Mouse (Mus musculus) heart, embryonic 15.5 days (tissue): ENCODE results near the gene Osm. TPM values are rescaled to one million over a fixed set of nuclear protein-coding genes. Genes with fewer than 3 reads are reported as not detected.

Experiments used
- ATAC-seq: fragments of 200-750 bp; cut with Nextera tagmentation; replicated peaks from 2 replicates; pipeline ENCODE4 v1.8.0; 2017; ENCODE audit warnings: low read depth, moderate TSS enrichment; ENCODE audit not compliant: insufficient number of reproducible peaks, insufficient read depth, low FRiP score
- H3K27ac ChIP-seq: fragments of 300-500 bp; sonication (generic); 2 replicates; pipeline ENCODE4 v1.5.1; 2015; ENCODE audit warnings: mild to moderate bottlenecking, inconsistent platforms
- H3K27me3 ChIP-seq: fragments of 300-500 bp; sonication (generic); 2 replicates; pipeline ENCODE4 v1.6.1; 2015; ENCODE audit warnings: inconsistent platforms
- H3K36me3 ChIP-seq: fragments of 300-500 bp; sonication (generic); 2 replicates; pipeline ENCODE4 v1.6.1; 2015; ENCODE audit warnings: mild to moderate bottlenecking, inconsistent platforms
- H3K4me1 ChIP-seq: fragments of 300-500 bp; sonication (generic); replicated peaks from 2 replicates; pipeline ENCODE4 v1.6.1; 2015; ENCODE audit warnings: inconsistent platforms
- H3K4me2 ChIP-seq: fragments of 300-500 bp; sonication (generic); 2 replicates; pipeline ENCODE4 v1.6.1; 2015; ENCODE audit warnings: inconsistent platforms, mild to moderate bottlenecking, moderate library complexity
- H3K4me3 ChIP-seq: fragments of 300-500 bp; sonication (generic); 2 replicates; pipeline ENCODE4 v1.5.1; 2015; ENCODE audit warnings: mild to moderate bottlenecking, inconsistent platforms
- H3K9ac ChIP-seq: fragments of 300-500 bp; sonication (generic); 2 replicates; pipeline ENCODE4 v1.6.1; 2015; ENCODE audit warnings: mild to moderate bottlenecking, inconsistent platforms
- H3K9me3 ChIP-seq: fragments of 300-500 bp; sonication (generic); replicated peaks from 2 replicates; pipeline ENCODE4 v1.6.1; 2016; ENCODE audit warnings: inconsistent platforms
- WGBS: fragments of 180-500 bp; shearing (Covaris S2); methylation state at CpG from one replicate; pipeline ENCODE4 v1.1.7; 2015; ENCODE audit warnings: mixed read lengths; 5-methylcytosine and 5-hydroxymethylcytosine counted together
- polyA plus RNA-seq: library from polyadenylated mRNA; unstranded; fragments of >200 nt; fragmentation: Nextera tagmentation; extraction: Ambion mirVana; gene quantifications from 2 replicates; pipeline ENCODE4 v1.2.1, GENCODE M21; 2015

The Osm gene
- 0.09 and 0.33 TPM in 2 replicates for polyA plus RNA-seq

DNA sequence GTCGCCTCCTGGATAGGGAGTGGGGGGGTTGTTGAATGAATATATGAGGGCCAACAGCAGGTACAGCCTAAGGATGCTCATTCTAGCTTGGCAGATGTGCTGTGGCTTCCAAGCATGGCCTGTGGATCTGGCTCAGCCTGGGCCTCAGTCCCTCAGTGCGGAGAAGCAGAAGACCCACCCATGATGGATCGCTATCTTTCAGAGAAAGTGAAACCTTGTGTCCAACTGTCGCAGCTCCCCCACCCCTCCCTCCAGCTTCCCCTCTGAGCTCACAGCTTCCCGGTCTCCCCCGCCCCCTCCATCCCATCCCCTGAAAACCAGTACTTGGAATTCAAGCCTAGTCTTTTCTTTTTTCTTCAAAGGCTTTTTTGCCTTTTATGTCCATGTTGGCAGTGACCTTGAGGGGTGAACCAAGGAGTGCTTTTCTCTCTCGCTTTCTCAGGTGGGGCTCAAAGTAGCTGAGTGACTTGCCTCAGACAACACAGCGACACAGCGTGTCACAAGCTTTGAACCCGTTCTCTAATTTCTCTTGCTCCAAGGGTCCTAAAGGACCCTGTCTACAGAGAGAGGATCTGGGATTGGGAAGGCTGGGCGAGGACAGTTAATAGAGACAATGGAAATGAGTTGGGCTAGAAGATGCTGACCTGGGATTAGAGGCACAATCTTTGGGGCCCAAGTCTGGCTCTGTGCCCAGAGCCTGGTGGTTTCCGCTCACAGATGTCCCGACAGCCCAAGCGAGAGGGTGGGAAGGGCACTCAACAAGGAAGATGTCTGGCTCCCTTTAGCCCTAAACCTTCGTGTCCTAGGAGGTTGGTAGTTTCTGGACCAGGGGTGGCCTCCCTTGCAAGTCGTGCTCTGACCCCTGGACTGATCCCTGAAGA lies at the start of gene Osm:
Gene Osm (plus strand): TSS at position 756 of the 881 bp plus-strand sequence.
- Histone ChIP-seq H3K27me3 (0 out of 2 replicates have a peak, but pooled peaks cover 4% of the 10 kb centered on the region), H3K4me2 (peak within 1 kb of the TSS; percentile 23; the same call in 1 of the 2 replicates), H3K27ac (no peak within 1 kb of the TSS), H3K9me3 (no peaks in the 10 kb centered on the region), H3K9ac (no peak within 1 kb of the TSS), H3K4me3 (peak within 1 kb of the TSS; percentile 4; the same call in 1 of the 2 replicates), H3K4me1 (peaks cover 4% of the 10 kb centered on the region; the same call in 1 of the 2 replicates), H3K36me3 (no peaks in the 10 kb centered on the region)
- 58% methylated on average over 16 of the region's 16 CpGs for WGBS
- ATAC-seq: no peak

DNA sequence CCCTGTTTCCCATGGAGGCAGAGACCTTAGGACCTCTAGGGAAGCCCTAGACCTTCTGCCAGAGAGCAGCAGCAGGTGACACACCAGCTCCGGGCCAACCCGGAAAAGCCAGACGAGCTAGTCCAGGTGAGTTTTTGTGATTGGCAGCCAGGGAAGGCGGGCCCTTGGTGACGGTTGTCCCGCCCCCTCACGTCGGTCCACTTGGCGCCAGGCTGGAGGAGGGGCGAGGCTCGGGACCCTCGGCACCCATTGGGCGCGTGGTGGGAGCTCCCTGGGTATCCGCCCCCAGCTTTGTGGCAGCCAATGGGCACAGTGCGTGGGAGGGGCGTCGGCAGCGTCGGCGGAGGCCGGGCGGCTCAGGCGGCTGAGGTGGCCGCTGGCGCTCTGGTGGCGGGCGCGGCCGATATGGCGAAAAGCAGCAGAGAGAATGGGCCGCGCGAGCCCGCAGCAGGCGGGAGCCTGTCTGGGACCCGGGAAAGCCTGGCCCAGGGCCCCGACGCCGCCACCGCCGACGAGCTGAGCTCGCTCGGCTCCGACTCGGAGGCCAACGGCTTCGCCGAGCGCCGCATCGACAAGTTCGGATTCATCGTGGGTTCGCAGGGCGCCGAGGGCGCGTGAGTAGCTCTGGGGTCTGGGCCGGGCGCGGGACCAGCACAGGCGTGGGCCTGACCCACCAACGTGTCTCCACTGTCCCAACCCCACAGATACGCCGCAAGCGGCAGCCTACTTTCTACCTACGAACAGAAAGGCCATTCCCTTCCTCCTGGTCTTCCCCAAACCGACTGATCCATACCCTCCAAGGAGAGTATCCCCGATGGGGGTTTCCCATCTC lies 49.5 kb upstream of the Osm start, which contains the start of gene Tbc1d10a:
Gene Tbc1d10a (plus strand): TSS at position 304 of the 832 bp plus-strand sequence.
- H3K27ac ChIP-seq: peak within 1 kb of the TSS; percentile 55
- ATAC-seq: peak; percentile 100
- H3K4me3 ChIP-seq: peak within 1 kb of the TSS; percentile 90
- peaks cover 22% of the 10 kb centered on the region for H3K4me1 ChIP-seq
- peak within 1 kb of the TSS; percentile 88 for H3K4me2 ChIP-seq
- no peaks in the 10 kb centered on the region for H3K27me3 ChIP-seq
- peak within 1 kb of the TSS; percentile 95 for H3K9ac ChIP-seq
- peaks cover 15% of the 10 kb centered on the region for H3K36me3 ChIP-seq
- WGBS: under 1% methylated on average over 69 of the region's 71 CpGs
- no peaks in the 10 kb centered on the region for H3K9me3 ChIP-seq

DNA sequence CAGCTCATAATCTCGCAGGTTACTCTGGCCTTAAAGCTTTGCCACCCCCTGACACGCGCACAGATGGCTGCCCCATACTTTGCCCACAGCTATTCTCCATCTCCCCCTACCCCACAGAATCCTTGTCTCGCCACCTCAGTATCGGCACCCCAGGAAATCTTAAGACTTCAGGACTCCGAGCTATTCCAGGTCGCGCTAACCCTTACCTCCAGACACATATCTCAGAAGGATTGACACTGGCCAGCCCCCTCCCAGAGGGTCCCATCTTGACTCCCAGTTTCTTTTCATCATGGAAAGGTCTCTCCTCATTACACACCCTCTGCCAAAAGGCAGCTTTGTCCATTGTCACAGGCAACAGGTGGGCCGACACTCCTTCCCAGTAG lies 48.9 kb upstream of the Osm start:
- Histone ChIP-seq H3K4me2 (peak overlapping the region; percentile 88), H3K27me3 (no peaks in the 10 kb centered on the region), H3K4me3 (peak overlapping the region; percentile 90), H3K27ac (no peak overlapping the region), H3K36me3 (peaks cover 9% of the 10 kb centered on the region), H3K9ac (peak overlapping the region; percentile 95), H3K9me3 (no peaks in the 10 kb centered on the region), H3K4me1 (peaks cover 24% of the 10 kb centered on the region)
- 16% methylated on average over 9 of the region's 9 CpGs for WGBS
- ATAC-seq: no peak

DNA sequence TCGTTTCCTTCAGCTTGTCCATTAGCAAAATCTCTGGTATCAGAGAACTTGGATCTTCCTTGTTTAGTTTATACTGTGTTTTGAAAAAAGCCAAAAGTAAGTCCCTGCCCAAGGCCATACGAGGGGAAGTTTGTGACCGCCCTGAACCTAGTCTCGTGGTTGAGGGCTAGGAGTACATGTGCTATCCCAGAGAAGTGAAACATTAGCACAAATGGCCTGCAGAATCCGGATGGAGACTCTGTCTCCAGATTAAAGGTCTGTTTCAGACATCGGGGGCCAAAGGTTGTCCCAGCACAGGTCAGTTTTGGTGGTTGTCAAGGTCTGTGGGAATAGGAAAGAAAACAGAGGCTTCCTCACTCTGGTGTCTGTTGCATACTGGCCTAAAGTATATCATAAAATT lies 47.0 kb upstream of the Osm start:
- Histone ChIP-seq H3K9ac (no peak overlapping the region), H3K4me3 (no peak overlapping the region), H3K27me3 (no peaks in the 10 kb centered on the region), H3K36me3 (no peaks in the 10 kb centered on the region), H3K9me3 (no peaks in the 10 kb centered on the region), H3K4me2 (no peak overlapping the region), H3K27ac (no peak overlapping the region), H3K4me1 (peaks cover 30% of the 10 kb centered on the region)
- ATAC-seq: no peak
- WGBS: 78% methylated on average over 6 of the region's 6 CpGs

DNA sequence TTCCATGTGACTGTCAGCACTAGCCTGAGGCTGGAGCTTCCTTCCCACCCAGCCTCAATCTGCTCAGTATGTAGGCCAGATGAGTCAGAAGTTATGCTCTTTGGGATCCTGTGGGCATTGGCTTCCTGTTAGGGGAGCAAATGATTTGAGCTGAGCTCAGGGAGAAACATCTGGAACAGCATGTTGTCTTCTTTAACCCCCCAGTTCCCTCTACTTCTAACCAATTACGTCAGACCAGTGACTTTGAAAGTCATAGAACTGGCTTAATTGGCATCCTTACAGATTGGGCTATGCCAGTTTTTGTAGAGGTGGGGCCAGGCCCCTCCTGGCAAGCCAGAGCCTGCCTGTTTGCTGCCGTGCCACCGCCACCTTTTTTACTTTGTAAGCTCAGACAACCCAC lies 45.5 kb upstream of the Osm start:
- no peak overlapping the region for H3K9ac ChIP-seq
- no peak for ATAC-seq
- 76% methylated on average over 3 of the region's 3 CpGs for WGBS

DNA sequence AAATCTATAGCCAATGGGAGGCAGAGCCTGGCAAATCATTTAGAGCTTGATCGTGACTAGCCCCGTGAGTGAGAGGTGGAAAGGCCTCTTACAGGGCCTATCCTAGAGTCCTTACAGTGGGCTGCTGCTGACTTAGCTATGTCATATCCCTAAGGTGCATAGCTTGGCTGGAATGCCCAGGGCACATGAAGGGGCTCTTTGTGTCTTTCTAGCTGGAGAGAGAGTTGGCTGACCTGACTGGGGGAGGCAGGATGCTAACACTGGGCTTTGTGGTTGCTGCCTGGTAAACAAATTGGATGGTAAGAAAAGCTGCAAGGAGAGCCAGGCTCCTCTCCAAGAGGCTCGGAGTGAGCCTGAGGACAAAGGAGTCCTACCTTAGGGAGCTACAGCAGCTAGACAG lies 43.5 kb upstream of the Osm start:
- no peak overlapping the region for H3K4me2 ChIP-seq
- H3K9ac ChIP-seq: no peak overlapping the region
- no peak overlapping the region for H3K4me3 ChIP-seq
- 0 out of 2 replicates have a peak overlapping the region, but pooled peaks have one; percentile 16 for H3K27ac ChIP-seq
- no peaks in the 10 kb centered on the region for H3K27me3 ChIP-seq
- 83% methylated on average over 3 of the region's 3 CpGs for whole genome bisulfite sequencing
- H3K4me1 ChIP-seq: peaks cover 31% of the 10 kb centered on the region
- ATAC-seq: no peak
- no peaks in the 10 kb centered on the region for H3K9me3 ChIP-seq
- no peaks in the 10 kb centered on the region for H3K36me3 ChIP-seq

More for the DNA sequence above, 45.5 kb upstream of the Osm start:
- Histone ChIP-seq H3K36me3 (no peaks in the 10 kb centered on the region), H3K27ac (no peak overlapping the region; the same call in 1 of the 2 replicates), H3K27me3 (no peaks in the 10 kb centered on the region), H3K4me2 (no peak overlapping the region), H3K4me1 (peaks cover 31% of the 10 kb centered on the region), H3K4me3 (no peak overlapping the region), H3K9me3 (no peaks in the 10 kb centered on the region)

DNA sequence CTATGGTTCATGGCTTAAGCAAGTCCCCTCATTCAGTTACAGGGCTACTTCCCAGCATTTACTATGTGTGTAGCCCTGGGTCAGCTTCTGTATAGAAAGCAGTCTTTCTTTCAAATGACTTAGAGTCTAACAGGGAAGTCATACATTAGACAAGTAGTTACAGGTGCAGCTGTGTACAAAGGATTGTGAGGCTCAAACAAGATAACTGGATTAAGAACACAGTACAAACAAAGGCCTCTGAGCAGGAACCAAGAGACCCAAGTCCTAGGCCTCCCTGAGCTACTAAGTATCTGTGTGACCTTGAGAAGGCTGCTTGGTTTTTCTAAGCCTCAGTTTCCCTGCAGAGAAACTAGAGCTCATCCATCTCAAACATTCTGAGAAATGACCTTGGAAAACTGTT lies 42.8 kb upstream of the Osm start:
- no peak for ATAC-seq
- Histone ChIP-seq H3K36me3 (no peaks in the 10 kb centered on the region), H3K27ac (no peak overlapping the region), H3K9me3 (no peaks in the 10 kb centered on the region), H3K9ac (no peak overlapping the region), H3K4me3 (no peak overlapping the region), H3K4me1 (peaks cover 25% of the 10 kb centered on the region), H3K27me3 (no peaks in the 10 kb centered on the region), H3K4me2 (no peak overlapping the region)

DNA sequence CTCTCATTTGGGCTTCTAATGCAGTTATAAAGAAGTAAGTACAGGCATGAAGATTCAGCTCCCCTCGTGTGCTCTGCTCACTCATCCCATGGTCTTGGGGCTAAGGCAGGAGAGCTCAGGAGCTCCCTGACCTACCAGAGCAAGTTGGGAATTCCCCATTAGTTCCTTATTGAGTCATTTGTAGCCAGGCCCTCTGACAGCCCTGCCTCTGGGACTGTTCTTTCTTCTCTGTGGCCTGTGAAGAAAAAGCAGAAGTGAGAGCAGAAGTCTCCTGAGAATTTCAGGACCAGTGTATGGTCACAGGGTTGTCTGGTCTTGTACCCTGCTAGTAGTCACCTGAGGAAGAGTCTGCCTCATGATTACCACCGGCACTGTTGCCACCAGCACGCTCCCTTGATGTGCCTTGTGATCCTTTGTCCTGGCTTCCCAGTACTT lies 40.6 kb upstream of the Osm start:
- H3K4me3 ChIP-seq: no peak overlapping the region
- H3K27me3 ChIP-seq: no peaks in the 10 kb centered on the region
- no peaks in the 10 kb centered on the region for H3K9me3 ChIP-seq
- no peak overlapping the region for H3K9ac ChIP-seq
- no peak overlapping the region for H3K4me2 ChIP-seq
- 77% methylated on average over 3 of the region's 3 CpGs for WGBS
- no peak overlapping the region for H3K27ac ChIP-seq
- ATAC-seq: no peak
- H3K4me1 ChIP-seq: 0 out of 2 replicates have a peak, but pooled peaks cover 16% of the 10 kb centered on the region
- no peaks in the 10 kb centered on the region for H3K36me3 ChIP-seq

DNA sequence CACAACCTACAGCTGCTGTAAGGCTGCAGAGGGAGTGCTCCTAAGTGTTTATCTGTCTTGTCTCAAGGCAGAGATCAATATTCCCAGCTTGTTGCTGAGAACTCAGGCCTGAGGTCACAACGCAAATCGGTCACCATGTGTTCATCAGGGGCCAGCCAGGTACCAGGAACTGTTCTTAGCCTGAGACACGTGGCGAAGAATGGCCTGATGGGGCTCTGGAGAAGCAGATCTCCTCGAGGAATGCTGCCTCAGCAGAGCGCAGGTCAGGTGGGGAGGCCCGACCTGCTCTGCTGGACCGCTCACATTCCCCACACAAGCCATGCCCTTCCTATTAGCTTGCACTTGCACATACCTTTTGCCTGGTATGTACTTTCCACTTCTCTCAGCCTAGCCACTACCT lies 39.6 kb upstream of the Osm start:
- 71% methylated on average over 8 of the region's 8 CpGs for WGBS
- no peaks in the 10 kb centered on the region for H3K9me3 ChIP-seq

DNA sequence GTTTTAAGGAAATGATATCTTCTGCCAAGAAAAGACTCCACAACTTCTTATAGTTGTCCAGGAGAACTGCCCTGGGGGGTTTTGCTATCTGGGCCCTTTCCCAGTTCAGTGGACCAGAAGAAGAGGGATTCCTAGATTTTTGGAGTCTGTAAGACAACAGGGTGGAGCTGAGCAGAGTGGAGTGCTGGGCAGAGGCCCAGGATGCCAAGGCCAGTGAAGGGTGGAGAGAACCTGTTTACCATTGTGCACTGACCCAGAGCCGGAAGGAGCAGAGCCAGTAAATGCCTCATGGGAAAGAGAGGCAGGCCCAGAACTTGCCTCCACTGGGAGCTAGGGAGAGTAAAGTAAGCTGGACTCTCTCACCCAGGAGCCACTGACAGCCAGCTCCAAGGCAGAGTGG lies 38.5 kb upstream of the Osm start:
- Histone ChIP-seq H3K4me3 (no peak overlapping the region), H3K9me3 (no peaks in the 10 kb centered on the region), H3K4me1 (peaks cover 19% of the 10 kb centered on the region; the same call in 1 of the 2 replicates), H3K4me2 (no peak overlapping the region), H3K36me3 (no peaks in the 10 kb centered on the region), H3K27me3 (no peaks in the 10 kb centered on the region), H3K27ac (no peak overlapping the region), H3K9ac (no peak overlapping the region)
- no peak for ATAC-seq
- WGBS: 63% methylated on average over 1 of the region's 1 CpGs

More for the DNA sequence above, 39.6 kb upstream of the Osm start:
- Histone ChIP-seq H3K27me3 (no peaks in the 10 kb centered on the region), H3K9ac (no peak overlapping the region), H3K4me3 (no peak overlapping the region), H3K27ac (no peak overlapping the region), H3K4me1 (0 out of 2 replicates have a peak, but pooled peaks cover 16% of the 10 kb centered on the region), H3K36me3 (no peaks in the 10 kb centered on the region), H3K4me2 (no peak overlapping the region)
- ATAC-seq: no peak
